Mouse (Mus musculus): ENCODE measurements around the gene Zfp157. TPM values are rescaled to one million over a fixed set of nuclear protein-coding genes. Genes with fewer than 3 reads are reported as not detected.
"Not testable (repeated sequence)": the region's sequence is repeated elsewhere in the genome, so short reads cannot be mapped to it uniquely, and the experiment has no call there.

The Zfp157 gene
- total RNA-seq, 1 experiment, result 12.9 TPM

DNA sequence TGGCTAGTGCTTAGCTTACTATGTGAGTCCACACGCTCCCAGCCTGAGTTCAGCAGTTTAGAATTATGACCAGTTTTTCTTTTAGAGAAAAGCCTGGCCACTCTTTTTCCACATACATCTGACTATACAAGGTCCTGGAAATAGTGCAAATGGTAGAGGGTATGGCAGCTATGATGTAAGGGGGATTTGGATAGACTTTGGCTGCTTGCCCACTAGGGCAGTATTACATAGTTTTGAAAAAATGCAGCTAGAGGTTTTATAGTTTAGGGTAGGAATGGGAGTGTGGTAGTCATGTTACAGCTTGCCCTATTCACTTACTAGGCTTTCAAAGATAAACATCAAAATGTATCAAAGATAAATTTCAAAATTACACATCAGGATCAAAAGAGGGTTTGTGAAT lies 17.8 kb downstream of the Zfp157 start:
- Histone ChIP-seq H3K9ac (ENCODE audit: insufficient read depth, low read depth, low read length, poor library complexity, severe bottlenecking) (no peak overlapping the region), H3K36me3 (ENCODE audit: control insufficient read depth, insufficient read depth, low read length, poor library complexity, severe bottlenecking) (peaks cover 7% of the 10 kb centered on the region), H3K9me3 (ENCODE audit: control insufficient read depth, insufficient read depth, low read depth, low read length) (no peaks in the 10 kb centered on the region), H3K4me3 (ENCODE audit: insufficient read depth in 1 of 2, low read depth in 1 of 2, low read length in 2 of 2, poor library complexity in 1 of 2, severe bottlenecking in 1 of 2) (no peak overlapping the region), H3K27ac (ENCODE audit: insufficient read depth, low read depth, low read length, poor library complexity, severe bottlenecking) (no peak overlapping the region), H3K4me1 (ENCODE audit: control insufficient read depth in 2 of 2, insufficient read depth in 2 of 2, low read length in 2 of 2, poor library complexity in 1 of 2) (peaks cover under 1 to 3% of the 10 kb centered on the region in 2 experiments; a peak in 2 of 4 replicates)
- DNase-seq (ENCODE audit: low read depth, low spot score), result no peak
- no peak for TF ChIP-seq ZNF384 (IDR thresholded peaks at IDR 0.05; ENCODE audit: low read depth, low read length)
- no peak for TF ChIP-seq ZC3H11A (IDR thresholded peaks at IDR 0.05; ENCODE audit: borderline replicate concordance, low read depth, low read length)
- no peak for TF ChIP-seq MAFK (IDR thresholded peaks at IDR 0.05; ENCODE audit: insufficient read depth, low read depth, low read length)
- TF ChIP-seq CHD2 (IDR thresholded peaks at IDR 0.05; ENCODE audit: low read depth, low read length), result no peak
- no peak for TF ChIP-seq HCFC1 (IDR thresholded peaks at IDR 0.05; ENCODE audit: borderline replicate concordance, insufficient read depth, low read length)
- in situ Hi-C loops (cut with MboI; ENCODE audit: low sequenced_read_pairs in 2 of 2, unreplicated experiment in 2 of 2), result no loop called here

DNA sequence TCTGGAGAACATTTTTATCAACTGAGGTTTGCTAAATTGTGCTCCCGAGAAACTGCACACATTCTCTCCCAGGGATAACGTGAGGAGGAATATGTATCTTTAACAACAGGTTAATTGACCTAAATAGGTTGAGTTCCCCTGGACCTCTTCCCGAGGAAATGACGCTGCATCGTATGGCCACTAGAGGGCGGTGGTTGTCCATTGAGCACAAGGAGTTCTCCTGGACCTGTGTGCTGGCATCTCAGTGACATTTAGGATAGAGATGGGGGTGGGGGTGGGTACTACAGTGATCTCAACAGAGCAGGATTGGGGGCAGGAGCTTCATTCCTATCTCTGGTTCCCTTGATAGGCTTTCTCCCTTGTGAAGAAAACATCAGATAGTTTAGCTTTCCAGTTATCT lies 32.3 kb downstream of the Zfp157 start:
- H3K4me1 ChIP-seq (ENCODE audit: control insufficient read depth in 2 of 2, insufficient read depth in 2 of 2, low read length in 2 of 2, poor library complexity in 1 of 2), result no peaks in the 10 kb centered on the region
- H3K9ac ChIP-seq (ENCODE audit: insufficient read depth, low read depth, low read length, poor library complexity, severe bottlenecking), result no peak overlapping the region
- in situ Hi-C loops (cut with MboI; ENCODE audit: low sequenced_read_pairs in 2 of 2, unreplicated experiment in 2 of 2), result no loop called here
- no peak overlapping the region for H3K27ac ChIP-seq (ENCODE audit: insufficient read depth, low read depth, low read length, poor library complexity, severe bottlenecking)
- H3K4me3 ChIP-seq (ENCODE audit: insufficient read depth in 1 of 2, low read depth in 1 of 2, low read length in 2 of 2, poor library complexity in 1 of 2, severe bottlenecking in 1 of 2), result no peak overlapping the region
- no peaks in the 10 kb centered on the region for H3K9me3 ChIP-seq (ENCODE audit: control insufficient read depth, insufficient read depth, low read depth, low read length)
- TF ChIP-seq ZNF384 (IDR thresholded peaks at IDR 0.05; ENCODE audit: low read depth, low read length) (no peak), MAFK (IDR thresholded peaks at IDR 0.05; ENCODE audit: insufficient read depth, low read depth, low read length) (no peak), ZC3H11A (IDR thresholded peaks at IDR 0.05; ENCODE audit: borderline replicate concordance, low read depth, low read length) (peak; percentile 77; the same call in 1 of the 2 replicates)
- DNase-seq (ENCODE audit: low read depth, low spot score), result peak; percentile 60
- H3K36me3 ChIP-seq (ENCODE audit: control insufficient read depth, insufficient read depth, low read length, poor library complexity, severe bottlenecking), result no peaks in the 10 kb centered on the region

DNA sequence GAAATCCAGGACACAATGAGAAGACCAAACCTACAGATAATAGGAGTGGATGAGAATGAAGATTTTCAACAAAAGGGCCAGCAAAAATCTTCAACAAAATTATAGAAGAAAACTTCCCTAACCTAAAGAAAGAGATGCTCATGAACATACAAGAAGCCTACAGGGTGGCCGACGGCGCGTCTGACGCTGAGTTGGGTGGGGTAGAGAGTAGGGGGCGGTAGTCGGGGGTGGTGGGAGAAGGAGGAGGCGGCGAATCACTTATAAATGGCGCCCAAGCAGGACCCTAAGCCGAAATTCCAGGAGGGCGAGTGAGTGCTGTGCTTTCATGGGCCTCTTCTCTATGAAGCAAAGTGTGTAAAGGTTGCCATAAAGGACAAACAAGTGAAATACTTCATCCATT lies 63.3 kb downstream of the Zfp157 start:
- H3K4me3 ChIP-seq (ENCODE audit: insufficient read depth in 1 of 2, low read depth in 1 of 2, low read length in 2 of 2, poor library complexity in 1 of 2, severe bottlenecking in 1 of 2); H3K9me3 ChIP-seq (ENCODE audit: control insufficient read depth, insufficient read depth, low read depth, low read length); in situ Hi-C loops (cut with MboI; ENCODE audit: low sequenced_read_pairs in 2 of 2, unreplicated experiment in 2 of 2); H3K27ac ChIP-seq (ENCODE audit: insufficient read depth, low read depth, low read length, poor library complexity, severe bottlenecking); DNase-seq (ENCODE audit: low read depth, low spot score); H3K4me1 ChIP-seq (ENCODE audit: control insufficient read depth in 2 of 2, insufficient read depth in 2 of 2, low read length in 2 of 2, poor library complexity in 1 of 2); H3K9ac ChIP-seq (ENCODE audit: insufficient read depth, low read depth, low read length, poor library complexity, severe bottlenecking); H3K36me3 ChIP-seq (ENCODE audit: control insufficient read depth, insufficient read depth, low read length, poor library complexity, severe bottlenecking): not testable (repeated sequence)

Other genes with a start within 250 kb of the Zfp157 start
- gene Mblac1, start 247.2 kb upstream of the Zfp157 start, total RNA-seq (2012; rRNA removed), result 2.5 and 3.1 TPM in 2 replicates
- 0.09 TPM in 1 of 2 replicates, not detected in the other for gene Nxpe5, start 215.6 kb upstream of the Zfp157 start, total RNA-seq (2012; rRNA removed)
- gene Lamtor4, start 186.0 kb upstream of the Zfp157 start, total RNA-seq (2012; rRNA removed), result 87.2 and 87.3 TPM in 2 replicates
- gene BC037034, start 177.4 kb upstream of the Zfp157 start, total RNA-seq (2012; rRNA removed), result 13.7 and 16.2 TPM in 2 replicates
- 0.58 and 0.94 TPM in 2 replicates for gene Gal3st4, start 168.6 kb upstream of the Zfp157 start, total RNA-seq (2012; rRNA removed)
- gene Gm43720, start 161.5 kb upstream of the Zfp157 start, total RNA-seq (2012; rRNA removed), result not detected in 2 replicates
- gene Gpc2, start 161.5 kb upstream of the Zfp157 start, total RNA-seq (2012; rRNA removed), result 14.9 and 20.2 TPM in 2 replicates
- 101 and 108 TPM in 2 replicates for gene Stag3, start 161.2 kb upstream of the Zfp157 start, total RNA-seq (2012; rRNA removed)
- 1.2 TPM in 2 replicates for gene Pvrig, start 99.5 kb upstream of the Zfp157 start, total RNA-seq (2012; rRNA removed)
- gene 1700123K08Rik, start 123.2 kb downstream of the Zfp157 start, total RNA-seq (2012; rRNA removed), result not detected in 2 replicates
- gene Zfp68, start 178.3 kb downstream of the Zfp157 start, total RNA-seq (2012; rRNA removed), result 8.4 and 10.0 TPM in 2 replicates
- gene A430033K04Rik, start 181.4 kb downstream of the Zfp157 start, total RNA-seq (2012; rRNA removed), result 1.9 and 2.2 TPM in 2 replicates

All from ES-E14 (cell line).